Mouse (Mus musculus): Measurements from ENCODE around the gene Mxra8.

The Mxra8 gene

GRCm38 (mm10) chr4:155859318-155859717 is 19.8 kb downstream of the Mxra8 start:
- no peak for DNase-seq (ENCODE audit: extremely low read depth, low read depth, low spot score)

GRCm38 (mm10) chr4:155861787-155862186 is 22.3 kb downstream of the Mxra8 start:
- no peak for DNase-seq (ENCODE audit: extremely low read depth, low read depth, low spot score)

DNA sequence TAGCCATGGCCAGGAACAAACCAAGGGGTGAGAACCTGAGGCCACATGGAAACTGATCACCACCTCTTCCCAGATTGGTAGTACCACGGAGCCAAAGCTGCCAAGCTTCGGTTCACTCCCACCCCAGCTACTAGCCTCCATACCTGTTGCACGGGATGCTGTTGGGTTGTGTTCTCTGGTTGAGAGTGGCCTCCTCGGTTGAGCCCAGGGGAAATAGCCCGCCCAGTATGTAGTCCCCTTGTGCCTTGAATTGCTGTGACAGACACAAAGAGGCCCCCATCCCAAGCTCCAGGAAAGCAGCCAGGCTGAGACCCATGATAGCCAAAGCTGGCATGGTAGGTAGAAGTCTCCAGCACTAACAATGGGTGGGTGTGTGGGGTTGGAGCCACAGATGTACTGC is 23.5 kb downstream of the Mxra8 start, which contains the start of gene Tas1r3:
Gene Tas1r3, minus strand, starts transcription at position 362 of the 400 bp plus-strand sequence.
- no peak for DNase-seq (ENCODE audit: extremely low read depth, low read depth, low spot score)

DNA sequence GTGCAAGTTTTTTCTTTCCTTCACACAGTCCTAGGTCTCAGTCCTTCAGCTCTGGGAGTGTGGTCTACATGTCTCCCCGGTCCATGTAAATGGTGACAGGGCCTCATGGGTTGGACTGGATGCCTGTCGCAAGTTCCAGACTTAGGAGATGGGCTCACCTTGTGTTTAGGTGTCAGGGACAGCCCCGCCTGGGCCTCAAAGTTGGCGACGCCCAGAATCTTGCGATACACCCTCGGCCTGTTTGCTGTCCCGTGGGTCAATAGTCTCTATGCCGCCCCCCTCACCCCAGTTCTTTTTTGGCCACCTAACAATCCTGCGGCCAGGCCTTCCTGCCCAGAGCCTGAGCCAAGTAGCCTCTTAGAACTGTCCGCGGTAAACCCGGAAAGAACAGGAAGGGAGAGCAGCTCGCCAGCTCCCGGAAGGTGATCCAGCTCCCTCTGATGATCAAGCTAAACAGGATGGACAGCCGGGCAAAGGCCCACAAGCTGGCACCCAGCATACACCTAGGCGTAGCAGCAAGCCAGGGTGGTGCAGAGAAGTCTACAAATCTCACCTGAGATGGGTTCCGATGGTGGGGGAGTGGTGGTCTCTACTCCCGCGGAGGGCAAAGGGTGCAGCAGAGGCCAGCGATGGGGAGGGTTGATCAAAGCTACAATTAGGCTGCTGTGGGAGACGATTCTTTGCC is 29.3 kb downstream of the Mxra8 start:
- DNase-seq (ENCODE audit: extremely low read depth, low read depth, low spot score), result no peak

GRCm38 (mm10) chr4:155869317-155870033 is 30.0 kb downstream of the Mxra8 start, which contains the start of the genes Cptp and Ints11:
Cptp (minus strand) TSS chr4:155869440.
Ints11 (plus strand) TSS chr4:155869546.
- no peak for DNase-seq (ENCODE audit: extremely low read depth, low read depth, low spot score)

- DNase-seq (ENCODE audit: extremely low read depth, low read depth, low spot score), result no peak
Measured at GRCm38 (mm10) chr4:155871404-155871803, 31.9 kb downstream of the Mxra8 start.

DNA sequence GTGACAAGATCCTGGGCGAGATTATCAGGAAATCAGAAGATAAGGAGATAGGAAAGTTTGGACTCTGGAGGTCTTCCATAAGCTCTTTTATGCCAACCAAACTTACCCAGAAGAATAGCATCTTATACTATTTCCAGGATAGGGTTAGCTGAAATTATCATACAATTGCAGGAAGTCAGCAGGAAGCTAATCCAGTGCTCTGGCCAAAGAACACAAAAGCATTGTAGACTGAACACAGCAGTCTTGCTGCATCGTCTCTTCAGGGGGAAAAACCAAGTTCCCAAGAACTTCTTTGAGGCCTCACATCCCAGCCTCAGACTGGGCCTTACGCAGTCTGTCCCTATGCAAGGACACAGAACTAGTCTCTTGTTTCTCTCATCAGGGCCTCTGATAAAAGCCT is 44.1 kb downstream of the Mxra8 start:
- DNase-seq (ENCODE audit: extremely low read depth, low read depth, low spot score), result no peak

DNA sequence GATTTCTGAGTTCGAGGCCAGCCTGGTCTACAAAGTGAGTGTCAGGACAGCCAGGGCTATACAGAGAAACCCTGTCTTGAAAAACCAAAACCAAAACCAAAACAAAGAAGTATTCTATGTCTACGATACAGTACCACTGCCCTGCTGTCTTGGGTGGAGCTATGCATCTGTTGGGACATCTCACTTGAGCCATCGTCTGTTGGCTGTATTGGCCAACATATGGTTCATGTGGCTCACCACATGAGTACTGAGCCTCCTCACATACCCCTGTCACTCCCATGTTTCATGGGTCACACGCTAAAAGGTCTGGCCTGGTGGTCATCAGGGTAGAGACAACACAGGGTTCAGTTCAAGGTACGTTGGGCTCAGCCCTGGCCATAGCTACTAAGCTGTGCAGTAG is 46.9 kb downstream of the Mxra8 start:
- DNase-seq (ENCODE audit: extremely low read depth, low read depth, low spot score), result no peak

GRCm38 (mm10) chr4:155887674-155888073 is 48.2 kb downstream of the Mxra8 start:
- DNase-seq (ENCODE audit: extremely low read depth, low read depth, low spot score), result no peak

DNA sequence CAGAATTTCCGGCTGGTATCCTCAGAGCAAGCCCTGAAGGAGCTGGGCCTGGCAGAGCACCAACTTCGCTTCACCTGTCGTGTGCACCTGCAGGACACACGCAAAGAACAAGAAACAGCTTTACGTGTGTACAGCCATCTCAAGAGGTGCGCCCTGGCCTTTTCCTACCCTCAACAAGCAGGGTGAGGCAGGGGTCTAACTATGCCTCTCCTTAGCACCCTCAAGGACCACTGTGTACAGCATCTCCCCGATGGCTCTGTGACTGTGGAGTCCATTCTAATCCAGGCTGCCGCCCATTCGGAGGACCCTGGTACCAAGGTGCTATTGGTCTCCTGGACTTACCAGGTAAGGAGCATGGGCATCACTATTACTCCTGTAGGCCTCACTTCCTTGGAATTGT is 48.7 kb downstream of the Mxra8 start:
- DNase-seq (ENCODE audit: extremely low read depth, low read depth, low spot score), result no peak

GRCm38 (mm10) chr4:155889316-155889715 is 49.8 kb downstream of the Mxra8 start:
- no peak for DNase-seq (ENCODE audit: extremely low read depth, low read depth, low spot score)

DNA sequence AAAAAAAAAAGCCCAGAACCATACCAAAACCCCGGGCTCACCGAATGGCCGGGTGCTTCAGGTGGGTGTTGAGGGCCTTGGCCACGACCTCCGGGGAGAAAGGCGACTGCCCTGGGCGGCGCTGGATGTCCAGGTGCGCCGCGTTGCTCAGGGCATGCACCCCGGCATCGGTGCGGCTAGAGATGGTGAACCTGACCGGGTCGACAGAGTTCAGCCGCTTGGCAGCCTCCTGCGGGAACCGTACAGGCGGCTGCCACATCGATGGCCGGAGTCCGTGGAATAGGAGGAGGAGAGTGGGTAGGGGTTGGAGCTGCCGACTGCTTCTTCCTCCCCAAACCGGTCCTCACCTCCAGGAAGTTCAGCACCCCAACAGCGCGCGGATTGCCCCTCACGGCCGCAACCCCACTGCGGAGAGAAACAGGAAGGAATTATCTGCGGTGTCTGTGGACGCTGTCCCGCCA is 51.6 kb downstream of the Mxra8 start:
- no peak for DNase-seq (ENCODE audit: extremely low read depth, low read depth, low spot score)

DNA sequence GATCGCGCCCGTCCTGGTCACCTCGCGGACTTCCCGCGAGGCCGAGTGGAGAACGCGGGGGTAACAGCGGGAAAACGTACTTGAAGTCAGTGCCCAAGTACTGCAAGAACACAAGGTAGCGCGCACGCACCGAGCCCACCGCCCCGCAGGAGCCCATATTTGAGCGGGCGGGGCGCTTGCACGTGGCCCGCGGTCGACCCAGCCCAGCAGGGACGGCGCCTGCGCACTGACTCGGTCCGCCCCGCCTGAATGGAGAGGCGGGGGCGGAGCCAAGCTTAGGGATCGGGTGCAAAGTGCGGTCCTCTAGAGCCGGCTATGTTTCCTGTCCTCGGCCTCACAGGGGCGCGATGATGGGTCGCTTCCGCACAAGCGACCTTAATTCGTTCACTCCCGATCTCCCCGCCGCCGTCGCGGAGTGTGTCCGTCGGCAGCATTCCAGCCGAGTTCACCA is 52.1 kb downstream of the Mxra8 start, which contains the start of the genes Pusl1 and Acap3:
Gene Pusl1, minus strand, starts transcription at position 231 of the 451 bp plus-strand sequence.
Gene Acap3, plus strand, starts transcription at position 272 of the 451 bp plus-strand sequence.
- DNase-seq (ENCODE audit: extremely low read depth, low read depth, low spot score), result no peak

DNA sequence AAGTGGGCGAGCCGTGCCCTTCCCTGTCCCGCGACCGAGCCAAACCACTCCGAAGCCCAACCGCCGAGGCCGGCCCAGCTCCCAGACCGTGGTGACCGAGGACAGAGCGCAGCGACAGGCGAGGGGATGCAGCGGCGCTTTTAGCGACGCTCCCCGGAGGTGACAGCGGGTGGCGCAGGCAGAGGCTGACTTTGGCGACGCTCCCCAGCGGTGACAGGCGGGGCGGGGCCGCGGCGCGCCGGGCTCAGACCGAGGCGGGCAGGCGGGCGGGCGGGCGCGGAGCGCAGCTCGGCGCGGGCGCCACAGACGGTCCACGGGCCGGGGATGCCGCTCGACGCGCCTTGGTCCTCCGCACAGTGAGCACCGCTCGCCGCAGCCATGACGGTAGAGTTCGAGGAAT is 52.5 kb downstream of the Mxra8 start:
- no peak for DNase-seq (ENCODE audit: extremely low read depth, low read depth, low spot score)

DNA sequence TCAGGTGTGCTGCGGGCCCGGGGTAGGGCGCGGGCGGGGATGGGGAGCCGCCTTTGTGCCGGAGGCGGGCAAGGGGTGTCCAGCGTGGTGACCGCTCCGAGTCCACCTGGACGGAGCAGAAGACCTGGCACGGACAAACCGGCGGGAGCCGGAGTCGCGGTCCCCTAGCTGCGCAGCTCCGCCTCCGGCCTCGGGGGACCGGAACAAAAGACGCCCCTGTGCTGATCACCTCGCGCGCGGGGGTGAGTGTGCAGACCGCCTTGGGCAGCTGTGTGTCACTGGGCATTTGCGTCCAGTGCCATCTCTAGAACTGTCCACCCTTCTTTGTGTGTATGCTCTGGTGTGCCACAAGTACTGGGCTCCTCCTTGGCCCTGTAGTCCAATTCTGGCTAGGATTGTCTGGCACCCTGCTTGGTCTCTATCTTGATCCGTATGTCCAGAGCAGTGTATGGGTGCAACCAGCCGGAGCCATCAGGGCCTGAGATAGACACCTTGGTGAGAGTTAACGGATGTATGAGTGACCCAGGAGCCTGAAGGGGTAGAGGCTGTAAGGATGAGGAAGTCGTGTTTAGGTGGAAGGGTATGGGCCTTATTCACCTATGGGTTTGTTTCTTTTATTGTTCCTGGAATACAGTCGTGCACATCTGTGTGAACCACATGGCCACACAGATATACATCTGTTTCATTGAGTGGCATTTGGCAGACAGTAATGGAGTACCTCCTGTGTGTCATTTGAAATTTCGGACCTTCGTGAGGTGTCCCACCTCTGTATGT is 53.1 kb downstream of the Mxra8 start:
- DNase-seq (ENCODE audit: extremely low read depth, low read depth, low spot score), result no peak

GRCm38 (mm10) chr4:155893212-155893690 is 53.8 kb downstream of the Mxra8 start:
- no peak for DNase-seq (ENCODE audit: extremely low read depth, low read depth, low spot score)
